Mouse (Mus musculus) midbrain, postnatal 0 days (tissue): ENCODE data around the gene Brdt. TPM values are rescaled to one million over a fixed set of nuclear protein-coding genes. Genes with fewer than 3 reads are reported as not detected.

Experiments used
- ATAC-seq: fragments of 200-750 bp; cut with Nextera tagmentation; 2 replicates; pipeline ENCODE4 v1.8.0; 2017; ENCODE audit warnings: moderate number of reproducible peaks, mild to moderate bottlenecking, moderate TSS enrichment, moderate library complexity; ENCODE audit not compliant: low FRiP score
- DNase-seq: peaks from one replicate; pipeline ENCODE4 v3.0.0-alpha.2; 2015; ENCODE audit warnings: low spot score
- H3K27ac ChIP-seq: fragments of 300-500 bp; sonication (generic); 2 replicates; pipeline ENCODE4 v1.5.1; 2014; ENCODE audit warnings: low read depth, mild to moderate bottlenecking, low read length, mixed read lengths
- H3K27me3 ChIP-seq: fragments of 300-500 bp; sonication (generic); 2 replicates; pipeline ENCODE4 v1.6.1; 2014; ENCODE audit warnings: low read length, control low read depth, mixed read lengths; ENCODE audit not compliant: insufficient read depth
- H3K36me3 ChIP-seq: fragments of 300-500 bp; sonication (generic); 2 replicates; pipeline ENCODE4 v1.6.1; 2014; ENCODE audit warnings: low read length, control low read depth, mixed read lengths; ENCODE audit not compliant: insufficient read depth
- H3K4me1 ChIP-seq: fragments of 300-500 bp; sonication (generic); 2 replicates; pipeline ENCODE4 v1.6.1; 2014; ENCODE audit warnings: mild to moderate bottlenecking, control low read depth, antibody characterized with exemption, low read length, mixed read lengths; ENCODE audit not compliant: insufficient read depth
- H3K4me2 ChIP-seq: fragments of 300-500 bp; sonication (generic); 2 replicates; pipeline ENCODE4 v1.6.1; 2014; ENCODE audit warnings: low read depth, mild to moderate bottlenecking, low read length, mixed read lengths; ENCODE audit not compliant: poor library complexity, severe bottlenecking
- H3K4me3 ChIP-seq: fragments of 300-500 bp; sonication (generic); 2 replicates; pipeline ENCODE4 v1.5.1; 2014; ENCODE audit warnings: low read depth, mild to moderate bottlenecking, low read length, moderate library complexity
- H3K9ac ChIP-seq: fragments of 300-500 bp; sonication (generic); replicated peaks from 2 replicates; pipeline ENCODE4 v1.6.1; 2014; ENCODE audit warnings: mild to moderate bottlenecking, low read length, moderate library complexity, mixed read lengths; ENCODE audit not compliant: poor library complexity, severe bottlenecking
- H3K9me3 ChIP-seq: fragments of 300-500 bp; sonication (generic); 2 replicates; pipeline ENCODE4 v1.6.1; 2016; ENCODE audit warnings: low read length, control low read depth
- CTCF ChIP-seq: IDR thresholded peaks from 2 replicates; pipeline ENCODE4 v1.5.1; 2016; ENCODE audit warnings: antibody characterized with exemption, mild to moderate bottlenecking
- WGBS: fragments of 180-500 bp; shearing (Covaris S2); extraction: QIAGEN DNeasy Blood & Tissue Kit; methylation state at CpG from one replicate; pipeline ENCODE4 v1.1.7; 2014; 5-methylcytosine and 5-hydroxymethylcytosine counted together
- polyA plus RNA-seq: library from polyadenylated mRNA; unstranded; fragments of >200 nt; fragmentation: Nextera tagmentation; extraction: Ambion mirVana; gene quantifications from 2 replicates; pipeline ENCODE4 v1.2.1, GENCODE M21; 2015
- total RNA-seq: library from RNA; depleted of rRNA; stranded (reverse); fragments of >200 nt; gene quantifications from 2 replicates; pipeline ENCODE4 v1.2.3, GENCODE M21; 2014; rRNA removed

Gene Brdt
- total and polyA plus RNA-seq, 2 experiments from 2014 or later = 3.9 to 4.0 TPM

DNA sequence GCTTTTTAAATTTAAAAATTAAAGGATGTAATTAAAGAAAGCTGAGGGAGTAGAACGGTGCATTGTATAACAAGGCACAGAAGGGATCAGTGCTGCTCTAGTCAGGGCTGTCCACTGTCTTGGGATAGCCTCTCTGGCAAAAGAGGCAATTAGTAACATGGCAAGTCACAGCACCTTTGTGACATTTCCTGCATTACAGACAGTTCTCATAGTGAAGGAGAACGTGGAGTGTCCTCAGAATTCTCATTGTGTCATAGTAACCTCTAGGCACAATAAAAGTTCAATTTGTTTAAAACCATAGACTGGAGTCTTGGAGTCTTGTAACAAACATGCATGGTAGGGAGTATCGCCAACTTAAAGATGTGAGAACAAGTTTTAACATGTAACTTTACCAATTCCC is 100.3 kb downstream of the Brdt start, which contains the start of gene Lpcat2b:
TSS of gene Lpcat2b (plus strand) at position 301 of the 400 bp plus-strand sequence.
- H3K9me3 ChIP-seq = no peaks in the 10 kb centered on the region
- H3K9ac ChIP-seq = no peak within 1 kb of the TSS
- no peak within 1 kb of the TSS for H3K4me3 ChIP-seq
- 86% methylated on average over 3 of the region's 3 CpGs for WGBS
- ATAC-seq = no peak
- no peak for DNase-seq
- no peak within 1 kb of the TSS for H3K4me2 ChIP-seq
- 0 out of 2 replicates have a peak, but pooled peaks cover 4% of the 10 kb centered on the region for H3K27me3 ChIP-seq
- no peaks in the 10 kb centered on the region for H3K4me1 ChIP-seq
- no peaks in the 10 kb centered on the region for H3K36me3 ChIP-seq
- no peak within 1 kb of the TSS for H3K27ac ChIP-seq
- no peak for TF ChIP-seq CTCF

DNA sequence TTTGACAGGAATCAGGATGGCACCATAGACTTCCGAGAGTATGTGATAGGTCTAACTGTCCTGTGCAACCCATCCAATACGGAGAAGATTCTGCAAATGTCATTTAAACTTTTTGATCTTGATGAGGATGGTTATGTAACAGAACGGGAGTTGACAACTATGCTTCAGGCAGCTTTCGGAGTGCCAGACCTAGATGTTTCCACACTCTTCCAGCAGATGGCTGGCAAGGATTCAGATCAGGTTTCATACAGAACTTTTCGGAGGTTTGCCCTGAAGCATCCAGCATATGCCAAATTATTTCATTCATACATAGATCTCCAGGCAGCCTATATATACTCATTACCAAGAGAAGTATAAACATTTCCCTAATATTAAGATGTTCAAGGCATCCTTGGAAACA is 103.0 kb downstream of the Brdt start:
- WGBS = 83% methylated on average over 5 of the region's 5 CpGs
- Histone ChIP-seq H3K4me3 (no peak overlapping the region), H3K27me3 (0 out of 2 replicates have a peak, but pooled peaks cover 4% of the 10 kb centered on the region), H3K27ac (no peak overlapping the region), H3K4me1 (no peaks in the 10 kb centered on the region; the same call in 1 of the 2 replicates), H3K9ac (no peak overlapping the region), H3K9me3 (no peaks in the 10 kb centered on the region), H3K36me3 (no peaks in the 10 kb centered on the region), H3K4me2 (no peak overlapping the region)
- DNase-seq (no peak), ATAC-seq (no peak)
- TF ChIP-seq CTCF = no peak

DNA sequence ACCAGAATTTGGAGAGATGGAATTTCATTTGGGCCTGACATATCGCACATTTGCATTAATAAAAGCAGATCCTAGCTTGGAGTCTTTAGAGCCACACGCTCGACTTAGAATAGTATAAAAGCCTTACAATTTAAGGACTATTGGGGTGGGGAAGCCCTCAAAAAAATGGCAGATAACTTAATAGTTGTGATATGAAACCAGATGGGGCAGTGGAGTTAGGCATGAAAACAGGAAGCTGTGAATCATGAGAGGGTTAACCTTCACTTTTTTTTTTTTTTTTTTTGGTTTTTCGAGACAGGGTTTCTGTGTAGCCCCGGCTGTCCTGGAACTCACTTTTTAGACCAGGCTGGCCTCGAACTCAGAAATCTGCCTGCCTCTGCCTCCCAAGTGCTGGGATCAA is 105.2 kb downstream of the Brdt start:
- Histone ChIP-seq H3K9me3 (no peaks in the 10 kb centered on the region), H3K9ac (no peak overlapping the region), H3K27ac (no peak overlapping the region), H3K4me3 (no peak overlapping the region), H3K36me3 (no peaks in the 10 kb centered on the region), H3K4me2 (no peak overlapping the region), H3K4me1 (no peaks in the 10 kb centered on the region; the same call in 1 of the 2 replicates), H3K27me3 (0 out of 2 replicates have a peak, but pooled peaks cover 4% of the 10 kb centered on the region)
- ATAC-seq (no peak), DNase-seq (no peak)
- no peak for TF ChIP-seq CTCF
- WGBS = 97% methylated on average over 5 of the region's 6 CpGs

Other genes with a start within 250 kb of the Brdt start
- gene Tgfbr3, start 41.5 kb upstream of the Brdt start, total RNA-seq = 13.8 and 16.7 TPM in 2 replicates
- gene Tgfbr3, start 41.5 kb upstream of the Brdt start, polyA plus RNA-seq = 4.0 and 4.3 TPM in 2 replicates
- gene Ephx4, start 71.6 kb downstream of the Brdt start, total RNA-seq = 3.2 and 3.4 TPM in 2 replicates
- 3.6 and 3.8 TPM in 2 replicates for gene Ephx4, start 71.6 kb downstream of the Brdt start, polyA plus RNA-seq
- 0.14 TPM in 1 of 2 replicates, not detected in the other for gene Lpcat2b, start 100.4 kb downstream of the Brdt start, total RNA-seq
- not detected in 2 replicates for gene Lpcat2b, start 100.4 kb downstream of the Brdt start, polyA plus RNA-seq
- gene Btbd8, start 106.8 kb downstream of the Brdt start, total RNA-seq = 38.9 and 43.9 TPM in 2 replicates
- gene Btbd8, start 106.8 kb downstream of the Brdt start, polyA plus RNA-seq = 23.5 and 24.9 TPM in 2 replicates
- gene Gm42669, start 176.5 kb downstream of the Brdt start, total RNA-seq = 0.66 and 3.4 TPM in 2 replicates
- 0.28 and 0.72 TPM in 2 replicates for gene Gm42669, start 176.5 kb downstream of the Brdt start, polyA plus RNA-seq
- 0.16 and 0.33 TPM in 2 replicates for gene 1700028K03Rik, start 203.6 kb downstream of the Brdt start, total RNA-seq
- 0.16 and 0.17 TPM in 2 replicates for gene 1700028K03Rik, start 203.6 kb downstream of the Brdt start, polyA plus RNA-seq